Mouse (Mus musculus): ENCODE results near the gene Ctnna2.

The Ctnna2 gene

DNA sequence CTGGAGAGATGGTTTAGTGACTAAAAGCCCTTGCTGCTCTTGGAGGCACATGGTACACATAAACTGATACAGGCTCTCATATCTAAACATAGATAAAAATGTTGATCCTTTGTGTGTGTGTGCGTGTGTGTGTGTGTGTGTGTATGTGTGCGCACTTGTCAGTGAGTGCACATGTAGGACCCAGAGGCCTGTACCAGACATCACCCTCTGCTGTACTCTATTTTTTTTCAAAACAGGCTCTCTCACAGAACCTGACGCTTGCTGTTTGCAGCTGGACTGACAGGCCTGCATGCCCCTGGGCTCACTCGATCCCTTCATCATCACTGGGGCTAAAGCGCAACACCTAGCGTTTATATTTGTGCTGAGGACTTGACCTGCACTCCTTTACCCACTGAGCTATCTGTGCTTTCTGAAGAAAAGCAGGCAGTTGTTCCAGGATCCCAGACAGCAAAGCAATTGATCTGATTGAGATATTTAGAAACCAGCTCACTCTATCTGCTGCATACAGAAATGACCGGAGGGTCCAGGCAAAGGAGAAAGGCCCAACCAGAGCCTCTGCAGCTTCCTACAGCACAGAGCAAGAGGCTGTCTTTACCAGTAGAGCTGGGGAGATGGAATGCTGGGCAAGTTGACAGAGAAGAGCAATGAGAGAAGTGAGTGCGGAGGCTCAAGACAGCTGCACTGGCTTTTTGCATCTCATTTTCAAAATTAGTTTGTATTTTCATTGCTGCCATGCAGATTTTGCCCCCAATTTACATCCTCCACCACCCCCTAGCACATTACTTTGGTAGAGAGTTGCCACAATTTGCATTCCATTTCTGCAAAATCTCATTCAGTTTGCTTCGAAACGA lies 870.2 kb downstream of the Ctnna2 start:
- in situ Hi-C loops (cut with MboI; ENCODE audit: low pct_unique_long_range_greater_than_20kb in 1 of 2, low sequenced_read_pairs in 2 of 2, unreplicated experiment in 1 of 2), result no loop called here

GRCm38 (mm10) chr6:77101047-77101446 lies 878.5 kb downstream of the Ctnna2 start:
- in situ Hi-C loops (cut with MboI; ENCODE audit: low pct_unique_long_range_greater_than_20kb in 1 of 2, low sequenced_read_pairs in 2 of 2, unreplicated experiment in 1 of 2), result no loop called here

- in situ Hi-C loops (cut with MboI; ENCODE audit: low pct_unique_long_range_greater_than_20kb in 1 of 2, low sequenced_read_pairs in 2 of 2, unreplicated experiment in 1 of 2), result no loop called here
These were observed 881.0 kb downstream of the Ctnna2 start for GRCm38 (mm10) chr6:77098540-77098939.

DNA sequence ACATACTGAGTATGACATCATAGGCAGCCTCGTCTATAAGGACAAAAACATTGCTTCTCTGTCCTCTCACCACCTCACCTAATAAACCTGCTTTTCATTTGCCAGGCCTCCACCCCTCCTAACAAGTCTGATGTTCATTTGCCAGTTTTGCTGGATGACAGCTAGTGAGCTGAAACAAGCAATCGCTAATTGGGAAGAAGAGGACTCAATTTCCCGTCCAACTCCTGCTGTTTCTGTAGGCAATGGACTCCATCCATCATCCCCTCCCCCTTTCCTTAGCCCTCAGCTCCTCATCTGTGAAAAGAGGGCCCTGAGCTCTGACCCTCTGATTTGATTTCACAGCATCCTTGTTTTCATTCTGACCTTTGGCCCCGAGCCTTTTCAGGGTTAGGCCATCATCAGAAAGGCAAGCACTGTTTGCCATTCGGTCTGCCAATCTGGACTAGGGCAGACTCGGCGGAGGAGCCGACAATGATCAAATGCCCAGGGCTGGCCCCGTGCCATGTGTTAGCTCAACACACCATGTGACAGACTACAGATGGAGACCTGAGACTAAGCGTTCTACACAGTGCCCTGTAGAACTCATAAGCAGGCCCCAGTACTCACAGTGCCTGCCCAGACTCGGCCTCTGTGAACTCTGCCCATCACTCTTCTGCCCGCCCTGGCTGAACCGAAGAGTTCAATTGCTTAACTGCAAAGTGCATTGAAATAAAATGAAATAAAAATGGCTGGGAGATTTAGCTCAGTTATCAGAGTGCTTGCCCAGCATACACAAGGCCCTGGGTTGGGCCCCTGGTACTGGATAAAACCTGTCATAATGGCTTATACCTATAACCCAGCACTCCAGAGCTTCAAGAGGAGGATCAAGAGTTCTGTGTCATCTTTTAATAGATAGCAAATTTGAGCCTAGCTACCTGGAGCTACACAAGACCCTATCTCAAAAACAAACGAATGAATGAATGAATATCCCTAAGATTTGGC lies 903.8 kb downstream of the Ctnna2 start:
- in situ Hi-C loops (cut with MboI; ENCODE audit: low pct_unique_long_range_greater_than_20kb in 1 of 2, low sequenced_read_pairs in 2 of 2, unreplicated experiment in 1 of 2), result no loop called here

DNA sequence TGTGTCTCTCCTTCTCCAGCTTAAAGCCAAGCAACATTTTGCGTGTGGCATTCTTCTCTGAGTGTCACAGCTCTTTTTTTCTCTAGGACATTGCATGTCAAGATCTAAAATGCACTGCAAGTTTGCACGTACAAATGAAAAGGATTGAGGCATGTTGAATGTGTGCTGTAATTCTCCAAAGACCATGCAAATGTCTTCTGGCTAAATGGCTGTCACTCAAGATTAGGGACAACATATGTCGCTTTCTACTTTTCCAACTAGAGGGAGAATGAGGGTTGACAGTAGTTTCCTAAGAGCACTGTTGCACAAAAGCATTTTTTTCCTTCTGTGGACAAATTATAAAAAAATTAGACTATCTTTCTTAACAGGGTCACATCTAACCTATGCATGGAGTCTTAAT lies 909.9 kb downstream of the Ctnna2 start:
- in situ Hi-C loops (cut with MboI; ENCODE audit: low pct_unique_long_range_greater_than_20kb in 1 of 2, low sequenced_read_pairs in 2 of 2, unreplicated experiment in 1 of 2), result no loop called here

GRCm38 (mm10) chr6:77050690-77051089 lies 928.8 kb downstream of the Ctnna2 start:
- in situ Hi-C loops (cut with MboI; ENCODE audit: low pct_unique_long_range_greater_than_20kb in 1 of 2, low sequenced_read_pairs in 2 of 2, unreplicated experiment in 1 of 2), result no loop called here

GRCm38 (mm10) chr6:77050193-77050592 lies 929.3 kb downstream of the Ctnna2 start:
- in situ Hi-C loops (cut with MboI; ENCODE audit: low pct_unique_long_range_greater_than_20kb in 1 of 2, low sequenced_read_pairs in 2 of 2, unreplicated experiment in 1 of 2), result no loop called here

DNA sequence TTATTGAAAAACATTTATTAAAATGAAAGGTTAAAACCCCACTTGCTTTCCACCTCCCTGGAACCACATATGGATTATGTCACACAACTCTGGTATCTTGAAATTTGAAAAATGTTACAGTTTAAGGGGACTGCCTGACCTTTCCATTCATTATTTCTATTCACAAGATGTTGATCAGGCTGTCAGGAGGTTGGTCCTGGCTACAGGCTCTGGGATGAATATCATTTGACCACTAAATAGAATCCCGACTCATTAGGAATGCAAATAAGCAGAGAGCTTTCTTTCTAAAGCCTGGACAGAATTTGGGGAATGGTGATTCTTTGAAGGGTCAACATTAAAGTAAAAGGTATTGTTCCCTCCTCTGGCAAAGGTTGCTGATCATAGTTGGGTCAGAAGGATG lies 931.9 kb downstream of the Ctnna2 start:
- in situ Hi-C loops (cut with MboI; ENCODE audit: low pct_unique_long_range_greater_than_20kb in 1 of 2, low sequenced_read_pairs in 2 of 2, unreplicated experiment in 1 of 2), result no loop called here

DNA sequence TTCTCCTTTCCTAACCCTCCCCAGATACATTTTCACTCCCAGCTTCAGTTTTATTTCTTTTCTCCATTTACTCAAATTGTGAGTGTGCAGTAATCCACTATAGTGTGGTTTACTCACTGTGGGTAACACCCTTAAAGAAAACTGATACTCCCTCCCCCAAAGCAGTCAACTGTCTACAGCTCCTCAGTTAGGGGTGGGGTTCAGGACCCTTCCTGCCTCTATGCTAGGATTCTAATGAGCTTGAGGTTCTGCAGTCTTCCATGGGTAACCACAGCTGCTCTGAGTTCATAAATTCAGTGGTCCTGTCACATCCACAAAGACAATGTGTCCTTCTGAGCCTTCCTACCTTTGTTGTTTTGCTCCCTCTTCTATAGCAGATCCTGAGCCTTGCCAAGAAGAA lies 954.4 kb downstream of the Ctnna2 start:
- in situ Hi-C loops (cut with MboI; ENCODE audit: low pct_unique_long_range_greater_than_20kb in 1 of 2, low sequenced_read_pairs in 2 of 2, unreplicated experiment in 1 of 2), result no loop called here

GRCm38 (mm10) chr6:77013194-77013593 lies 966.3 kb downstream of the Ctnna2 start:
- in situ Hi-C loops (cut with MboI; ENCODE audit: low pct_unique_long_range_greater_than_20kb in 1 of 2, low sequenced_read_pairs in 2 of 2, unreplicated experiment in 1 of 2), result no loop called here

DNA sequence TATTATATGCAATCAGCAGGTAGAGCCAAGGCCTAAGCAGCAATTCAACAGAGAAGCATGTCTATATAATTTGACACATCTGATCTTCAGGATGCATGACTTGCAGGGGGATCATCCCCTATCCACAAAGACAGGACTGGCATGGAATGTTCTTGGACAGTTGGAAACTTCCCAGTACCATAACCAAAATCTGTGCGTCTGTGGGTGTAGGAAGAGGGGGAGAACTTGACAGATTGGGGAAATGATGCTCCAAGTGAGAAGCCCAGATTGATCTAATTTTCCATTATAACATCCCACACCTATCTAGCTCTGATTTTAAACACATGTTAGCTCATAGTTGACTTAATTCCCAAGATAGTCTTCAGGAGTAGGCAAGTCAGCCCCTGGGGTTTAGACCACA lies 968.5 kb downstream of the Ctnna2 start:
- in situ Hi-C loops (cut with MboI; ENCODE audit: low pct_unique_long_range_greater_than_20kb in 1 of 2, low sequenced_read_pairs in 2 of 2, unreplicated experiment in 1 of 2), result no loop called here

DNA sequence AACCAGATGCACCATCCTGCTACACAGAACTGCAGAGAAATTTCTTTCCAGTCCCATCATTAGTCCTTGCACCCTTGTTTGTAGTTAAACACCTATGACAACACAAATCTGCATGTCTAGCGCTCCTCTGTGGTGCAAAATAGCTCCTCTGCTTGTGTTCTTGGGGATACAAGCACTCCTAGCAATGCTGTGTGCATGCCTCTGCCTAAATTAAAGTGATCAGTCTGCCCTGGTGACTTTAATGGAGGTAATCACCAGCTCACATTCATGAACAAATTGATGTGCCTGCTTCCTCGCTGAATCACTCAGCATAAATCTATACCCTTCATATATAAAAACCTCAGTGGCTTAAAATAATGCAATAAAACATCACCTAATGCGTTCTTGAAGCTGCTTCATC lies 987.4 kb downstream of the Ctnna2 start:
- in situ Hi-C loops (cut with MboI; ENCODE audit: low pct_unique_long_range_greater_than_20kb in 1 of 2, low sequenced_read_pairs in 2 of 2, unreplicated experiment in 1 of 2), result no loop called here

DNA sequence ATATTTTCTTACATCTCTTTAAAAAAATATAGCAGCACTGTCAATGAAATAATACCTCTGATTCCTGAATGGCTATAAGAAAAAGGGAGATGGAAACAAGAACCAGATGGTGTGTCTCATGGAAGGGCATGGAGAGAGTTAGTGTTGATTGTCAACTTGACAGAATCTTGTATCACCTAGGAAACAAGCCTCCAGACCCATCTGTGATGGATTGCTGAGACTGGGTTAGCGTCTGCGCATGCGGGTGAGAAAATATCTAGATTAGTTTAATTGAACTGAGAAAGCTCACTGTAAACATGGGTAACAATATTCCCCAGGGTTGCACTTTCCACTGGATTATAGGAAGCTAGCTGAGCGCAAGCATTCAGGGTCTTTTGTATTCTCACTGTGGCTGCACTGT lies 994.7 kb downstream of the Ctnna2 start:
- in situ Hi-C loops (cut with MboI; ENCODE audit: low pct_unique_long_range_greater_than_20kb in 1 of 2, low sequenced_read_pairs in 2 of 2, unreplicated experiment in 1 of 2), result no loop called here

- in situ Hi-C loops (cut with MboI; ENCODE audit: low pct_unique_long_range_greater_than_20kb in 1 of 2, low sequenced_read_pairs in 2 of 2, unreplicated experiment in 1 of 2), result no loop called here
These were observed 997.8 kb downstream of the Ctnna2 start for GRCm38 (mm10) chr6:76981651-76982050.

DNA sequence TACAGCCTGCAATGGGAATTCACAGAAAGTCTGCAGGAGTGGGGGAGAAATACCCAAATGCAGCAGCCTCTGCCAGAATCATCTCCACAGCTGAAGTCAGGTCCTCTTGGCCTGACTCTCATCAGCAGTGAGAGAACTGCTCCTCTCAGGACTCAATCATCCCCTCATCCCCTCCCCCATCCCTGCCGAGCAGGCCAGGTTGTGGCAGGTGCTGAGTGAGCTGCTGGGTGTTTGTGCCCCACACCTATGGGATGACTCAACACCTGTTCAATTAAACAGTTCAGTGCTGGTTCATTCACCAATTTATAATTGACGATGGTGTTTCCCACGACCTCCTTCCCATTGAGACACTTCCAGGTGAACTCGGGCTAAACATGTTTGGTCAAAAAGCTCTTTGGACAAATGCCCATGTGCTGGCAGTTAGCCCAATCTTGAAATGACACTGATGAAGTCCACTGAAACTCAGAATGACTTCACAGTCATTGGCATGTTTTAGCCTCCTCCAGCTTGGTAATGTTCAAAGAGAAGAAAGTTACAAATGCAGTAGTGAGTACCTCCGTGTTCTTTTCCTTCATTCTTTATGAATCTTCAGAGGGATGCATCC lies 1000.1 kb downstream of the Ctnna2 start:
- in situ Hi-C loops (cut with MboI; ENCODE audit: low pct_unique_long_range_greater_than_20kb in 1 of 2, low sequenced_read_pairs in 2 of 2, unreplicated experiment in 1 of 2), result no loop called here

DNA sequence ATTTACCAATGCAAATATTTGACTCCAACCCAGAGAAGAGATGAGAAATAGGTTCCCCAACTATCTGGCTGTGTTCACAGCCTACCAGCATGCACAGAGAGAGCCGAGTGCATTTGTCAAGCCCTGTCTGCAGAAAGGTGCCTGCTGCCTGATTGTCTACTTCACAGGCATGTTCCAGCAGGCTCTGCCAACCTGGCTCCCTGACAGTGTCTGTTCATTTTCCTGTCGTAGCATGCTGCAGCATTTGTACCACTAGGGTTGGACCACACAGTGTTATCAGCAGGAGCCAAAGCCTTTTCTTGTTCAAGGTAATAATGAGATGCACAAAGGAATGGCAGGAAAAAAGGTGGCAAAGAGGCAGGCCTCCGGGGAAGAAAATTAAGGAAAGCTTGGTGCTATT lies 1001.7 kb downstream of the Ctnna2 start:
- in situ Hi-C loops (cut with MboI; ENCODE audit: low pct_unique_long_range_greater_than_20kb in 1 of 2, low sequenced_read_pairs in 2 of 2, unreplicated experiment in 1 of 2), result no loop called here

DNA sequence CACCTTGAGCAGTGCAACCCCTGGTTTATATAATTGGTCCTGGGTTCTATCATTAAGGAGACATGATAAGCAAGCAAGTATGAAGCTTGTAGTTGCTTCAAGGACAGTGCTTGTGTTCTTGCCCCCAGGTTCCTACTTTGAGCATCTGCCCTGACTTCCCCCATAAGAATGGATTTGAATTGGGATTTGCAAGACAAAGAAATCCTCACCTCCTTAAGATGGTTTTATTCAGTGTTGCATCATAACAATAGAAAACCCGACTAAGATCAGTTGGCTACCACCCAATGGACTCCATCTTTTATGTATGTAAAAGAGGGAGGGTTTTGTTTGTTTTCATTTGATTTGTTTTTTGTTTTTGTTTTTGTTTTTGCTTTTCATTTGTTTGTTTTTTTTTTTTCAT lies 1005.2 kb downstream of the Ctnna2 start:
- in situ Hi-C loops (cut with MboI; ENCODE audit: low pct_unique_long_range_greater_than_20kb in 1 of 2, low sequenced_read_pairs in 2 of 2, unreplicated experiment in 1 of 2), result no loop called here

GRCm38 (mm10) chr6:76964998-76965432 lies 1014.5 kb downstream of the Ctnna2 start:
- in situ Hi-C loops (cut with MboI; ENCODE audit: low pct_unique_long_range_greater_than_20kb in 1 of 2, low sequenced_read_pairs in 2 of 2, unreplicated experiment in 1 of 2), result no loop called here

- in situ Hi-C loops (cut with MboI; ENCODE audit: low pct_unique_long_range_greater_than_20kb in 1 of 2, low sequenced_read_pairs in 2 of 2, unreplicated experiment in 1 of 2), result no loop called here
These were observed 1071.4 kb downstream of the Ctnna2 start for GRCm38 (mm10) chr6:76908086-76908485.
